Comparison of ENCODE assay signal across 8 mouse cellular contexts in the genomic region with DNA sequence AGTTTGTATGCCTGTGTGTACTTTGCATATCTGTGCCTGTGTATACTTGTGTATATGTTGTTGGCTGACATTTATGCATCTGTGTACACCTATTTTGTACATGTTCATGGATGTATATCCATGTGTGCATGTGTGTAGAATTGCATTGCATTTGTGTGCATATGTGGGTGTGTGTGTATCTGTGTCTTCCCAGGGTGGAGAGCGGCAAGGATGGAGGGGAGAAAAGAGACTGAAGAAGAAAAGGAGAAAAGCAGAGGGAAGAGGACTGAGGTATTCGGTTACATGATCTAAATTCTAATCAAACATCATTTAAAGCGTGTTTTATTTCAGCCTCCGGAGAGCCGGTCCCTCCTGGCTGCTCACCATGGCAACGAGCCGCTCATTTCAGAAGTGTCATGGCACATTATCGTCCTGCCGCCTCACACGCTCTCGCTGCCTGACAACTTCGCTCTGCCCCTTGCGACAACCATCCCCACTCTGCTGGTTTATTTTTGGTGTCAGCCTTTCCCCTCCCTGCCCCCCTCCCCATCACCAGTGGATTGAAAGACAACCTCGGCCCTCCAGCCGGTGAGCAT. TPM values are rescaled to one million over a fixed set of nuclear protein-coding genes. Genes with fewer than 3 reads are reported as not detected.
A peak's percentile ranks its signal among the peaks of the same experiment; 100 is the strongest.
DNase-seq lines count a peak whose midpoint lies in the region; ATAC-seq and TF ChIP-seq lines count a peak whose summit lies in the region.

No protein-coding gene starts in this region.

- no peak overlapping the region for H3K4me2 ChIP-seq in embryonic facial prominence, embryonic 11.5 days (ENCODE audit: low read depth, low read length)
- peak overlapping the region; percentile 44 for H3K4me2 ChIP-seq in hindbrain, embryonic 13.5 days
- no peak overlapping the region for H3K4me2 ChIP-seq in lung, postnatal 0 days (replicated peaks; ENCODE audit: low read depth, low read length)

- no peak overlapping the region for H3K4me3 ChIP-seq in embryonic facial prominence, embryonic 11.5 days (ENCODE audit: low read depth, low read length)
- no peak overlapping the region for H3K4me3 ChIP-seq in hindbrain, embryonic 13.5 days
- H3K4me3 ChIP-seq in lung, postnatal 0 days (ENCODE audit: low read depth, low read length) = no peak overlapping the region

- peaks cover 10% of the 10 kb centered on the region for H3K4me1 ChIP-seq in embryonic facial prominence, embryonic 11.5 days (ENCODE audit: control insufficient read depth, insufficient read depth, low read length)
- peaks cover 54% of the 10 kb centered on the region for H3K4me1 ChIP-seq in hindbrain, embryonic 13.5 days (replicated peaks)
- no peaks in the 10 kb centered on the region for H3K4me1 ChIP-seq in lung, postnatal 0 days (ENCODE audit: insufficient read depth, low read depth, low read length)

- H3K27me3 ChIP-seq in embryonic facial prominence, embryonic 11.5 days (ENCODE audit: control insufficient read depth, insufficient read depth, low read length) = peaks cover 9% of the 10 kb centered on the region
- H3K27me3 ChIP-seq in hindbrain, embryonic 13.5 days = peaks cover 27% of the 10 kb centered on the region
- H3K27me3 ChIP-seq in lung, postnatal 0 days (replicated peaks; ENCODE audit: insufficient read depth, low read length) = no peaks in the 10 kb centered on the region

- no peak for TF ChIP-seq CTCF in lung, postnatal 0 days (IDR thresholded peaks at IDR 0.05)

- no peaks in the 10 kb centered on the region for H3K36me3 ChIP-seq in embryonic facial prominence, embryonic 11.5 days (replicated peaks; ENCODE audit: control insufficient read depth, insufficient read depth, low read depth, low read length)
- no peaks in the 10 kb centered on the region for H3K36me3 ChIP-seq in hindbrain, embryonic 13.5 days
- no peaks in the 10 kb centered on the region for H3K36me3 ChIP-seq in lung, postnatal 0 days (ENCODE audit: insufficient read depth, low read length)

- DNase-seq in brain, adult 2 months (ENCODE audit: low read depth, low spot score) = peak; percentile 88
- DNase-seq in embryonic facial prominence, embryonic 11.5 days (ENCODE audit: low spot score) = peak; percentile 66
- DNase-seq in mesoderm, embryonic 11.5 days (ENCODE audit: low read depth, low spot score) = peak; percentile 62
- no peak for DNase-seq in urinary bladder, postnatal 36 days (ENCODE audit: low spot score in 2 of 2)
- no peak for DNase-seq in urinary bladder, adult 18-20 months (ENCODE audit: low spot score in 2 of 2)
- no peak for DNase-seq in lung, postnatal 0 days (ENCODE audit: low spot score)

- TF ChIP-seq EP300 in lung, postnatal 0 days (IDR thresholded peaks at IDR 0.05) = no peak

- WGBS in embryonic facial prominence, embryonic 11.5 days = 18% methylated on average over 15 of the region's 15 CpGs
- WGBS in hindbrain, embryonic 13.5 days = 3% methylated on average over 15 of the region's 15 CpGs
- 12% methylated on average over 15 of the region's 15 CpGs for WGBS in lung, postnatal 0 days

- H3K9me3 ChIP-seq in embryonic facial prominence, embryonic 11.5 days (replicated peaks; ENCODE audit: control insufficient read depth, low read length) = no peaks in the 10 kb centered on the region
- no peaks in the 10 kb centered on the region for H3K9me3 ChIP-seq in hindbrain, embryonic 13.5 days
- no peaks in the 10 kb centered on the region for H3K9me3 ChIP-seq in lung, postnatal 0 days (ENCODE audit: low read length)

- no peak overlapping the region for H3K9ac ChIP-seq in embryonic facial prominence, embryonic 11.5 days (replicated peaks; ENCODE audit: low read length)
- peak overlapping the region; percentile 13 for H3K9ac ChIP-seq in hindbrain, embryonic 13.5 days
- no peak overlapping the region for H3K9ac ChIP-seq in lung, postnatal 0 days (replicated peaks; ENCODE audit: low read depth)

- ATAC-seq in embryonic facial prominence, embryonic 11.5 days (replicated peaks; ENCODE audit: insufficient number of reproducible peaks, low FRiP score, low TSS enrichment, low read depth) = 0 out of 2 replicates have a peak, but pooled peaks have one; percentile 56
- ATAC-seq in hindbrain, embryonic 13.5 days (ENCODE audit: low FRiP score) = peak; percentile 77
- ATAC-seq in erythroid progenitor cell, adult 5-6 weeks (replicated peaks; ENCODE audit: low FRiP score, poor library complexity, severe bottlenecking) = no peak
- no peak for ATAC-seq in lung, postnatal 0 days

- H3K27ac ChIP-seq in embryonic facial prominence, embryonic 11.5 days (replicated peaks; ENCODE audit: low read depth, low read length) = no peak overlapping the region
- H3K27ac ChIP-seq in hindbrain, embryonic 13.5 days = peak overlapping the region; percentile 85
- no peak overlapping the region for H3K27ac ChIP-seq in lung, postnatal 0 days (ENCODE audit: low read length)

RNA-seq across cellular contexts. Expression of gene Mrm1, which starts 58.6 kb away (rescaled TPM):
- 7.6 and 9.9 TPM in 2 replicates for polyA plus RNA-seq in embryonic facial prominence, embryonic 11.5 days (2014; fragmentation: Nextera tagmentation; extraction: Ambion mirVana)
- polyA plus RNA-seq in hindbrain, embryonic 13.5 days (2015; fragmentation: Nextera tagmentation; extraction: Ambion mirVana) = 9.1 and 11.7 TPM in 2 replicates
- 65.4 and 66.0 TPM in 2 replicates for total RNA-seq in erythroid progenitor cell, adult 5-6 weeks (2015; ENCODE audit: low replicate concordance)
- 27.2 and 42.7 TPM in 2 replicates for total RNA-seq in erythroid progenitor cell, adult 5-6 weeks (2017; ENCODE audit: low replicate concordance)
- 5.3 and 6.5 TPM in 2 replicates for polyA plus RNA-seq in lung, postnatal 0 days (2015; fragmentation: Nextera tagmentation; extraction: Ambion mirVana)

Comparison
In these comparisons a context has a peak if more than half of its experiments do, and no peak if none do; other contexts are left out.
1. DNase-seq: peak in brain, adult 2 months (single experiment), embryonic facial prominence, embryonic 11.5 days (single experiment) and mesoderm, embryonic 11.5 days (single experiment); none in urinary bladder, postnatal 36 days (0 of 2), urinary bladder, adult 18-20 months (0 of 2) and lung, postnatal 0 days (single experiment).
2. ATAC-seq: peak in embryonic facial prominence, embryonic 11.5 days (single experiment) and hindbrain, embryonic 13.5 days (single experiment); none in erythroid progenitor cell, adult 5-6 weeks (single experiment) and lung, postnatal 0 days (single experiment).